Mouse (Mus musculus): ENCODE results near the gene Zfp764. TPM values are rescaled to one million over a fixed set of nuclear protein-coding genes. Genes with fewer than 3 reads are reported as not detected.
A peak's percentile ranks its signal among the peaks of the same experiment; 100 is the strongest.
"Not testable (repeated sequence)": the region's sequence is repeated elsewhere in the genome, so short reads cannot be mapped to it uniquely, and the experiment has no call there.

Zfp764 gene
- polyA plus RNA-seq (2014; fragmentation: Nextera tagmentation; extraction: Ambion mirVana), result 9.6 and 10.6 TPM in 2 replicates

DNA sequence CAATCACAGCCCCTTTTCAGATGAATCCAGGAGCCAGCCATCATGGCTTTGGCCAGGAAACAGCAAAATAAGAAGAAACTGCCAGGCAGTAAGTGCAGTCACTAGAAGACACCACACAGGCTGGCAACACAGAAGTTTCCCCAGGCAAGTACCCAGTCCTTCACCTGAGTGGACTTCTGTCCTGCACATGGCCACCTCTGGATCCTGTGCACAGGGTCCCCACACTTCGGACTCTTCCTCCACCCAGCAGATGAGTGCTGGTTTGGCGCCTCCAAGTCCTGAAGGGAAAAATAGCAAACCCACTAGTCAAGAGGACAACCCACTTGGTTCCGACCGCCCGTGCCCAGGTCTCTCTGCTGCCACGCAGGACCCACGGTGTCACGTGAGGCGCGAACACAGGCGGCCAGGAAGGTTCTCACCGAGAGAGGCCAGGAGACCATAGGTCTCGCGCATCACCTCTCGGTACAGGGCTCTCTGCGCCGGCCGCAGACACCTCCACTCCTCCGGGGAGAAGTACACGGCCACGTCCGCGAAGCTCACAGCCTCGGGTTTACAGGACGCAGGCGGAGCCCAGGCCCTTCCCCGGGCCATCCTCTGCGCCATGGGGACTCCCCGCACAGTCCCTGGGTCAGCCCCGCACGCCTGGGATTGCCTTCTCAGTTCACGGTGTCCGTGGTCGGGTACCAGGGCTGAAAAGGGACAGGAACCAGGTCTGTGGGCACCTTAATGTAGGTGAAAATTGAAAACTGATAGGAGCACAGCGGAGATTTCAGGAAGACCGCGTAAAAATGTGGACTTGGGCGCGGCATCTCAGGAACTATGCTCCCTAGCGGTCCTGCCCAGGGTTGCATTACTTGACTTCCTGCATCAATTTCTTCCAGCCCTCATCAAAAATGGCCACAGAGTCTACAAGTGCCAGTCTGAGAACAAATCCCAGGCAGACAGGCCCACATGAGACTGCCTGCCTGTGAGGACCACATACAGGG, at the start of gene Zfp764:
TSS of gene Zfp764 (minus strand) at position 821 of the 986 bp plus-strand sequence.
- WGBS, result 4% methylated on average over 40 of the region's 40 CpGs
- H3K27ac ChIP-seq (ENCODE audit: low read depth), result peak within 1 kb of the TSS; percentile 64; the same call in 1 of the 2 replicates

GRCm38 (mm10) chr7:127454905-127455304, 48.3 kb upstream of the Zfp764 start:
- H3K9ac ChIP-seq (ENCODE audit: low read length), result no peak overlapping the region
- peaks cover 10% of the 10 kb centered on the region for H3K4me1 ChIP-seq (replicated peaks; ENCODE audit: control insufficient read depth, insufficient read depth, low read length)
- no peak for ATAC-seq (replicated peaks; ENCODE audit: low FRiP score, low TSS enrichment, low read depth)
- H3K36me3 ChIP-seq (ENCODE audit: control insufficient read depth, insufficient read depth, low read length), result peaks cover 51% of the 10 kb centered on the region
- no peak overlapping the region for H3K27ac ChIP-seq (ENCODE audit: low read depth)
- 89% methylated on average over 7 of the region's 7 CpGs for WGBS
- DNase-seq (ENCODE audit: low spot score), result no peak
- no peaks in the 10 kb centered on the region for H3K27me3 ChIP-seq (replicated peaks; ENCODE audit: control insufficient read depth, insufficient read depth, low read length)
- H3K4me2 ChIP-seq (ENCODE audit: low read length), result no peak overlapping the region
- H3K4me3 ChIP-seq (ENCODE audit: low read depth, low read length), result no peak overlapping the region
- H3K9me3 ChIP-seq (ENCODE audit: control insufficient read depth, low read length), result peaks cover 2% of the 10 kb centered on the region; the same call in 1 of the 2 replicates

More for the DNA sequence above, at the start of gene Zfp764:
- DNase-seq (ENCODE audit: low spot score) (peak; percentile 92), ATAC-seq (replicated peaks; ENCODE audit: low FRiP score, low TSS enrichment, low read depth) (peak; percentile 79)
- H3K36me3 ChIP-seq (ENCODE audit: control insufficient read depth, insufficient read depth, low read length); H3K4me1 ChIP-seq (replicated peaks; ENCODE audit: control insufficient read depth, insufficient read depth, low read length); H3K9me3 ChIP-seq (ENCODE audit: control insufficient read depth, low read length); H3K27me3 ChIP-seq (replicated peaks; ENCODE audit: control insufficient read depth, insufficient read depth, low read length): not testable (repeated sequence)
- Histone ChIP-seq H3K4me2 (ENCODE audit: low read length) (peak within 1 kb of the TSS; percentile 90), H3K4me3 (ENCODE audit: low read depth, low read length) (peak within 1 kb of the TSS; percentile 49), H3K9ac (ENCODE audit: low read length) (peak within 1 kb of the TSS; percentile 70)

GRCm38 (mm10) chr7:127453056-127453455, 46.4 kb upstream of the Zfp764 start:
- peaks cover 2% of the 10 kb centered on the region; the same call in 1 of the 2 replicates for H3K9me3 ChIP-seq (ENCODE audit: control insufficient read depth, low read length)
- no peak for ATAC-seq (replicated peaks; ENCODE audit: low FRiP score, low TSS enrichment, low read depth)
- no peak for DNase-seq (ENCODE audit: low spot score)
- peaks cover 39% of the 10 kb centered on the region for H3K36me3 ChIP-seq (ENCODE audit: control insufficient read depth, insufficient read depth, low read length)
- H3K27me3 ChIP-seq (replicated peaks; ENCODE audit: control insufficient read depth, insufficient read depth, low read length), result no peaks in the 10 kb centered on the region
- H3K4me1 ChIP-seq (replicated peaks; ENCODE audit: control insufficient read depth, insufficient read depth, low read length), result peaks cover 19% of the 10 kb centered on the region
- no peak overlapping the region for H3K27ac ChIP-seq (ENCODE audit: low read depth)
- no peak overlapping the region for H3K9ac ChIP-seq (ENCODE audit: low read length)
- H3K4me3 ChIP-seq (ENCODE audit: low read depth, low read length), result no peak overlapping the region
- H3K4me2 ChIP-seq (ENCODE audit: low read length), result no peak overlapping the region
- WGBS, result 95% methylated on average over 2 of the region's 2 CpGs

DNA sequence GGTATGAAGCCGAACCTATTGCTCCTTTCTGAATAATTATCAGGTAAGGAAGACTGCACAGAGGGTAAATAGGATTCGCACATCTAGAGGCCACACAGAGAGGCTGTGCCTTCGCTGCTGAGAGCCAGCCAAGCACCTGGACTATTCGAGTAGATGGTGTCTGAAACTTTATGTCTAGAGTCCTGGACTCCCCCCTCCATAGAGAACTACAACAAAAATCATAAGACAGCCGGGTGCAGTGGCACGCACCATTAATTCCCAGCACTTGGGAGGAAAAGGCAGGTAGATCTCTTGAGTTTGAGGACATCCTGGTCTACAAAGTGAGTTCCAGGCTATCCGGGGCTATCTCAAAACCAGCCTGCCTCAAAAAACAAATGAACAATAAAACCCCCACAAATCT, 43.3 kb upstream of the Zfp764 start:
- Histone ChIP-seq H3K27ac (ENCODE audit: low read depth) (0 out of 2 replicates have a peak overlapping the region, but pooled peaks have one; percentile 95), H3K27me3 (replicated peaks; ENCODE audit: control insufficient read depth, insufficient read depth, low read length) (no peaks in the 10 kb centered on the region), H3K4me1 (replicated peaks; ENCODE audit: control insufficient read depth, insufficient read depth, low read length) (peaks cover 24% of the 10 kb centered on the region), H3K4me3 (ENCODE audit: low read depth, low read length) (peak overlapping the region; percentile 72), H3K9ac (ENCODE audit: low read length) (peak overlapping the region; percentile 83; the same call in 1 of the 2 replicates), H3K4me2 (ENCODE audit: low read length) (peak overlapping the region; percentile 94), H3K36me3 (ENCODE audit: control insufficient read depth, insufficient read depth, low read length) (peaks cover 30% of the 10 kb centered on the region), H3K9me3 (ENCODE audit: control insufficient read depth, low read length) (no peaks in the 10 kb centered on the region)
- no peak for ATAC-seq (replicated peaks; ENCODE audit: low FRiP score, low TSS enrichment, low read depth)
- WGBS, result 86% methylated on average over 7 of the region's 7 CpGs
- no peak for DNase-seq (ENCODE audit: low spot score)

DNA sequence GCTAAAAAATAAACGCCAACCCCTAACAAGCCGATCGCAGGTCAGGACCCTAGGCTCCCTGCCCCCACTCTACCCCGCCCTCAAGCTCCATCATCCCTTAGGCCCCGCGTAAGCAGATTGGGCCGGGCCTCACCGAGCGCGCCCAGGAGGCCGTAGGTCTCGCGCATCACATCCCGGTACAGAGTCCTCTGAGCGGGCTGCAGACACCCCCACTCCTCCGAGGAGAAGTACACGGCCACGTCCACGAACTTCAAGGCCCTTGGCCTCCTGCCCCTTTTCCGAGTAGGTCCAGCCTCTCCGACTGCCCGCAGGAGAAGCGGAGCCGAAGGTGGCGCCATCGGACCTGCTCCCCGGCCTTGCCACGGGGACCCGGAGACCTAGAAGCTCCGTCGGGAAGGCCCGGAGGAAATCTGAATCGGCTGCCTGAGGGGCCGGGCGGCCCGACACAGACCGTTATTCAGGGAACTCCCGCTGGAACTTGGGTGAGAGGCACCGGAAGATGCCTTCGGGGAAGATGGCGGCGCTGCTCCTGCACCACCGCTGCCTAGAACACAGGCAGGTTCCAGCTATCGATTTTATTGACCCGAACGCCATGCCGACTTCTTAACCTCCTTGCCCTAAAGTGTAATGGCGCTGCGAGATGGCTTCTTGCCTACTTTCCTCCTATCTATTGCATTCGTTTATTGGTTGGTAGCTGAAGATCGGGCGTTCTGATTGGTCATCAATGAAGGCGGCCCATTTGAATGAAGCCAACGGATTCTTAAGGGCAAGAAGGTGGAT, 42.1 kb upstream of the Zfp764 start, which contains the start of gene Zfp689:
TSS of gene Zfp689 (minus strand) at position 638 of the 780 bp plus-strand sequence.
- DNase-seq (ENCODE audit: low spot score) (peak; percentile 94), ATAC-seq (replicated peaks; ENCODE audit: low FRiP score, low TSS enrichment, low read depth) (peak; percentile 93)
- Histone ChIP-seq H3K27me3 (replicated peaks; ENCODE audit: control insufficient read depth, insufficient read depth, low read length) (no peaks in the 10 kb centered on the region), H3K9ac (ENCODE audit: low read length) (peak within 1 kb of the TSS; percentile 83), H3K4me2 (ENCODE audit: low read length) (peak within 1 kb of the TSS; percentile 94), H3K4me3 (ENCODE audit: low read depth, low read length) (peak within 1 kb of the TSS; percentile 72), H3K27ac (ENCODE audit: low read depth) (peak within 1 kb of the TSS; percentile 95), H3K9me3 (ENCODE audit: control insufficient read depth, low read length) (no peaks in the 10 kb centered on the region), H3K36me3 (ENCODE audit: control insufficient read depth, insufficient read depth, low read length) (peaks cover 38% of the 10 kb centered on the region), H3K4me1 (replicated peaks; ENCODE audit: control insufficient read depth, insufficient read depth, low read length) (peaks cover 24% of the 10 kb centered on the region)
- WGBS, result under 1% methylated on average over 54 of the region's 54 CpGs

DNA sequence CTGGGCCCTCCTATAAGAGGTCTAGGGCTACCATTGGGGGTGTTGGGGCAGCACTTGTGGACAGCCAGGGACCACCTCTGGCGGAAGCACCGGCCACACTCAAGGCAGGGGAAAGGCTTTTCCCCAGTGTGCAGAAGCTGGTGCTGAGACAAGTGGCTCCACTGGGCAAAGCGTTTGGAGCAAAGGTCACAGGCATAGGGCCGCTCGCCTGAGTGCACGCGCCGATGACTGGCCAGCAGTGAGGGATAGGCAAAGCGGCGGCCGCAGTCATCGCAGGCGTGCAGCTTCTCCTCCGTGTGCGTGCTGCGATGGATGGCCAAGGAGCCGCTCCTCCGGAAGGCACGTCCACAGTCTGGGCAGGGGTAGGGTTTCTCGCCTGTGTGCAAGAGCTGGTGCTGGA, 37.4 kb upstream of the Zfp764 start:
- no peak overlapping the region for H3K27ac ChIP-seq (ENCODE audit: low read depth)
- no peak overlapping the region for H3K4me3 ChIP-seq (ENCODE audit: low read depth, low read length)
- ATAC-seq (replicated peaks; ENCODE audit: low FRiP score, low TSS enrichment, low read depth) (no peak), DNase-seq (ENCODE audit: low spot score) (no peak)
- H3K4me2 ChIP-seq (ENCODE audit: low read length), result no peak overlapping the region
- peaks cover 6% of the 10 kb centered on the region for H3K4me1 ChIP-seq (replicated peaks; ENCODE audit: control insufficient read depth, insufficient read depth, low read length)
- H3K27me3 ChIP-seq (replicated peaks; ENCODE audit: control insufficient read depth, insufficient read depth, low read length), result no peaks in the 10 kb centered on the region
- 87% methylated on average over 20 of the region's 20 CpGs for WGBS
- peaks cover 38% of the 10 kb centered on the region for H3K36me3 ChIP-seq (ENCODE audit: control insufficient read depth, insufficient read depth, low read length)
- no peaks in the 10 kb centered on the region for H3K9me3 ChIP-seq (ENCODE audit: control insufficient read depth, low read length)
- no peak overlapping the region for H3K9ac ChIP-seq (ENCODE audit: low read length)

DNA sequence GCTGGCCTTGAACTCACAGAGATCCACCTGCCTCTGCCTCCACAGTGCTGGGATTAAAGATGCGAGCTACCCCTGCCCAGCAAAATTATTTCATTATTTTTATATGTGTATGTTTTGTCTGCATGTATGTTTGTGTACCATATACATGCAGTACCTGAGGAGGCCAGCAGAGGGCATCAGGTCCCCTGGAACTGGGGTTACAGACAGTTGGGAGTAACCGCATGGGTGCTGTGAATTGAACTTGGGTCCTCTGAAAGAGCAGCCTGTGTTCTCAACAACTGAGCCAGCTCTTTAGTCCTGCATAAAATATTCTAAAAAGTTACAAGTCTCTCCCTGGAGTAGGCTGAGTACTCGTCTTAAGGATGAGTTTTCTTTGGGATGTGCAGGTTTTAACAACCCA, 31.1 kb upstream of the Zfp764 start:
- Histone ChIP-seq H3K4me3 (ENCODE audit: low read depth, low read length) (no peak overlapping the region), H3K27ac (ENCODE audit: low read depth) (no peak overlapping the region), H3K9ac (ENCODE audit: low read length) (no peak overlapping the region), H3K27me3 (replicated peaks; ENCODE audit: control insufficient read depth, insufficient read depth, low read length) (no peaks in the 10 kb centered on the region), H3K36me3 (ENCODE audit: control insufficient read depth, insufficient read depth, low read length) (peaks cover 8% of the 10 kb centered on the region; the same call in 1 of the 2 replicates), H3K4me2 (ENCODE audit: low read length) (no peak overlapping the region), H3K9me3 (ENCODE audit: control insufficient read depth, low read length) (no peaks in the 10 kb centered on the region), H3K4me1 (replicated peaks; ENCODE audit: control insufficient read depth, insufficient read depth, low read length) (no peaks in the 10 kb centered on the region)
- 87% methylated on average over 3 of the region's 3 CpGs for whole genome bisulfite sequencing
- DNase-seq (ENCODE audit: low spot score) (no peak), ATAC-seq (replicated peaks; ENCODE audit: low FRiP score, low TSS enrichment, low read depth) (no peak)

DNA sequence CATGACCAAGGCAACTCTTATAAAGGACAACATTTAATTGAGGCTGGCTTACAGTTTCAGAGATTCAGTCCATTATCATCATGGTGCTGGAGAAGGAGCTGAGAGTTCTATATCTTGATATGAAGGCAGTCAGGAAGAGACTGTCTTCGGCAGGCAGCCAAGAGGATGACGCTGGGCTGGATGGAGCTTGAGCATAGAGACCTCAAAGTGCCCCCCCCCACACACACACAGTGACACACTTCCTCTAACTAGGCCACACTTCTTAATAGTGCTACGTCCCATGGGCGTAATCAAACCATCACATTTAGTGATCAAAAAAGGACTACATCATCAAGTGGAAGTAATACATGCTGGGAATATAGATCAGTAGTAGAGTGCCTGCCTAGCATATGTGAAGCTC, 28.6 kb upstream of the Zfp764 start:
- no peak for DNase-seq (ENCODE audit: low spot score)
- no peaks in the 10 kb centered on the region for H3K27me3 ChIP-seq (replicated peaks; ENCODE audit: control insufficient read depth, insufficient read depth, low read length)
- ATAC-seq (replicated peaks; ENCODE audit: low FRiP score, low TSS enrichment, low read depth), result no peak
- 94% methylated on average over 4 of the region's 4 CpGs for WGBS
- H3K4me2 ChIP-seq (ENCODE audit: low read length), result no peak overlapping the region
- H3K4me3 ChIP-seq (ENCODE audit: low read depth, low read length), result no peak overlapping the region
- no peaks in the 10 kb centered on the region for H3K36me3 ChIP-seq (ENCODE audit: control insufficient read depth, insufficient read depth, low read length)
- H3K9ac ChIP-seq (ENCODE audit: low read length), result no peak overlapping the region
- H3K4me1 ChIP-seq (replicated peaks; ENCODE audit: control insufficient read depth, insufficient read depth, low read length), result no peaks in the 10 kb centered on the region
- H3K27ac ChIP-seq (ENCODE audit: low read depth), result no peak overlapping the region
- no peaks in the 10 kb centered on the region for H3K9me3 ChIP-seq (ENCODE audit: control insufficient read depth, low read length)

Measured in intestine, embryonic 14.5 days (tissue).